Mouse (Mus musculus) forebrain, embryonic 12.5 days (tissue): ENCODE results near the gene Fam163a. TPM values are rescaled to one million over a fixed set of nuclear protein-coding genes. Genes with fewer than 3 reads are reported as not detected.

Source experiments
- ATAC-seq: fragments of 200-750 bp; cut with Nextera tagmentation; 2 replicates; pipeline ENCODE4 v1.8.0; 2017; ENCODE audit warnings: moderate TSS enrichment; ENCODE audit not compliant: low FRiP score
- H3K27ac ChIP-seq: fragments of 300-500 bp; sonication (generic); 2 replicates; pipeline ENCODE4 v1.5.1; 2016; ENCODE audit warnings: mild to moderate bottlenecking
- H3K27me3 ChIP-seq: fragments of 300-500 bp; sonication (generic); 2 replicates; pipeline ENCODE4 v1.6.1; 2016; ENCODE audit warnings: mild to moderate bottlenecking
- H3K36me3 ChIP-seq: fragments of 300-500 bp; sonication (generic); replicated peaks from 2 replicates; pipeline ENCODE4 v1.6.1; 2016; ENCODE audit warnings: mild to moderate bottlenecking
- H3K4me1 ChIP-seq: fragments of 300-500 bp; sonication (generic); 2 replicates; pipeline ENCODE4 v1.6.1; 2016
- H3K4me2 ChIP-seq: fragments of 300-500 bp; sonication (generic); 2 replicates; pipeline ENCODE4 v1.6.1; 2016; ENCODE audit warnings: mild to moderate bottlenecking, moderate library complexity
- H3K4me3 ChIP-seq: fragments of 300-500 bp; sonication (generic); replicated peaks from 2 replicates; pipeline ENCODE4 v1.5.1; 2016; ENCODE audit warnings: mild to moderate bottlenecking
- H3K9ac ChIP-seq: fragments of 300-500 bp; sonication (generic); 2 replicates; pipeline ENCODE4 v1.6.1; 2016; ENCODE audit warnings: mild to moderate bottlenecking
- H3K9me3 ChIP-seq: fragments of 300-500 bp; sonication (generic); 2 replicates; pipeline ENCODE4 v1.6.1; 2016
- WGBS: fragments of 180-500 bp; shearing (Covaris S2); methylation state at CpG from one replicate; pipeline ENCODE4 v1.1.7; 2016; 5-methylcytosine and 5-hydroxymethylcytosine counted together
- polyA plus RNA-seq: library from polyadenylated mRNA; unstranded; fragments of >200 nt; fragmentation: Nextera tagmentation; extraction: Ambion mirVana; gene quantifications from 2 replicates; pipeline ENCODE4 v1.2.1, GENCODE M21; 2016

Gene Fam163a
- polyA plus RNA-seq, 1 experiment from 2014 or later = 2.7 TPM

- Histone ChIP-seq H3K4me3 (peak within 1 kb of the TSS; percentile 80), H3K9me3 (no peaks in the 10 kb centered on the region), H3K27me3 (no peaks in the 10 kb centered on the region), H3K27ac (peak within 1 kb of the TSS; percentile 100), H3K9ac (peak within 1 kb of the TSS; percentile 77), H3K36me3 (peaks cover 27% of the 10 kb centered on the region), H3K4me2 (peak within 1 kb of the TSS; percentile 54), H3K4me1 (peaks cover 14% of the 10 kb centered on the region)
- under 1% methylated on average over 59 of the region's 59 CpGs for WGBS
- ATAC-seq = peak; percentile 94
Measured at GRCm38 (mm10) chr1:156035930-156036737, 168.7 kb downstream of the Fam163a start, which contains the start of gene Tor1aip1. Gene Tor1aip1 (minus strand): TSS chr1:156036480.

DNA sequence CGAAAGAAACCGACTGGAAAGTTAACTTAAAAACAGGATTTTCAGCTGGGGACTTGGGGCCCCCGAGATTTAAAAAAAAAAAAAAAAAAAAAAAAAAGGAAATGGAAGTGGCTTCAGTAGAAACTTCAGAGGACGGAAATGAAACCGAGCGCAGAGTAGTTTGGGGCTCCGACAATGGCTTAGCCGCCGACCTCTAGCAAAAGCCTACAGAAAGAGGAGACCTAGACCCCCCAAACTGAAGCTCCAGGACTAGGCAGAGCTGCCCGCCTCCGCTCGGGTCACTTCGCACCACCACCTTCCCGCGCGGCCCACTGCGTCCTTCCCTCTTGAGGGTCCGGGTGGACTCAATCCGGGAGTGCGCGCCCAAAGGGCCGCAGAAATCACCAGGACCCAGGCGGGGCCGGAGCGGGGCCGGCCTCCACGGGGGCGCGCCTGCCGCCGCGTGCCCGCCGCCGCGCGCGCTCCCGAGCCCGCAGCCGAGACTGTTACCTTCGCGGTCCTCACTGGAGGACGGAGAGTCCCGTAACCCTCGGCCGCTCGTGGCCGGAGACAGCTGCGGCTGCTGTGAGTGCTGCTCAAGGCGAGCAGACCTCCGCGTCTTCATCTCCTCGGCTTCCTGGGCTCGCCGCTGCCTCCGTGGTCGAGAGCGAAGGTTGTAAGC, 169.4 kb downstream of the Fam163a start, which contains the start of gene Tor1aip2:
Gene Tor1aip2 (plus strand): TSS at position 135 of the 661 bp plus-strand sequence.
- Histone ChIP-seq H3K36me3 (peaks cover 34% of the 10 kb centered on the region), H3K4me2 (peak within 1 kb of the TSS; percentile 54), H3K27ac (peak within 1 kb of the TSS; percentile 100), H3K9ac (peak within 1 kb of the TSS; percentile 77), H3K4me1 (peaks cover 14% of the 10 kb centered on the region), H3K9me3 (no peaks in the 10 kb centered on the region), H3K4me3 (peak within 1 kb of the TSS; percentile 80), H3K27me3 (no peaks in the 10 kb centered on the region)
- peak; percentile 85 for ATAC-seq
- under 1% methylated on average over 56 of the region's 59 CpGs for WGBS

GRCm38 (mm10) chr1:156034661-156035060, 170.2 kb downstream of the Fam163a start:
- peak overlapping the region; percentile 80 for H3K4me3 ChIP-seq
- H3K9ac ChIP-seq = peak overlapping the region; percentile 77
- ATAC-seq = no peak
- H3K4me1 ChIP-seq = peaks cover 14% of the 10 kb centered on the region
- H3K27ac ChIP-seq = no peak overlapping the region
- 38% methylated on average over 1 of the region's 1 CpGs for WGBS
- no peaks in the 10 kb centered on the region for H3K9me3 ChIP-seq
- H3K27me3 ChIP-seq = no peaks in the 10 kb centered on the region
- H3K36me3 ChIP-seq = peaks cover 41% of the 10 kb centered on the region
- H3K4me2 ChIP-seq = peak overlapping the region; percentile 54

- ATAC-seq = no peak
- Histone ChIP-seq H3K4me1 (peaks cover 14% of the 10 kb centered on the region), H3K4me3 (no peak overlapping the region), H3K9ac (no peak overlapping the region), H3K4me2 (no peak overlapping the region), H3K27me3 (no peaks in the 10 kb centered on the region), H3K36me3 (peaks cover 48% of the 10 kb centered on the region), H3K27ac (no peak overlapping the region), H3K9me3 (no peaks in the 10 kb centered on the region)
- WGBS = 97% methylated on average over 7 of the region's 7 CpGs
Measured at GRCm38 (mm10) chr1:156033921-156034320, 170.9 kb downstream of the Fam163a start.

GRCm38 (mm10) chr1:156028340-156028975, 176.4 kb downstream of the Fam163a start:
- H3K4me1 ChIP-seq = no peaks in the 10 kb centered on the region
- no peak overlapping the region for H3K4me3 ChIP-seq
- no peaks in the 10 kb centered on the region for H3K27me3 ChIP-seq
- no peak overlapping the region for H3K4me2 ChIP-seq
- 96% methylated on average over 4 of the region's 4 CpGs for WGBS
- no peak overlapping the region for H3K9ac ChIP-seq
- H3K36me3 ChIP-seq = peaks cover 67% of the 10 kb centered on the region
- no peak for ATAC-seq
- H3K27ac ChIP-seq = no peak overlapping the region
- no peaks in the 10 kb centered on the region for H3K9me3 ChIP-seq

- Histone ChIP-seq H3K27me3 (no peaks in the 10 kb centered on the region), H3K9me3 (no peaks in the 10 kb centered on the region), H3K4me1 (no peaks in the 10 kb centered on the region), H3K36me3 (peaks cover 60% of the 10 kb centered on the region), H3K4me2 (no peak overlapping the region), H3K4me3 (no peak overlapping the region), H3K9ac (no peak overlapping the region), H3K27ac (no peak overlapping the region)
- 94% methylated on average over 3 of the region's 3 CpGs for WGBS
- ATAC-seq = no peak
Measured at GRCm38 (mm10) chr1:156027849-156028248, 177.0 kb downstream of the Fam163a start.

Other genes with a start within 250 kb of the Fam163a start
- 12.5 and 13.5 TPM in 2 replicates for gene Cep350, start 231.8 kb downstream of the Fam163a start, polyA plus RNA-seq
- 89.3 and 91.0 TPM in 2 replicates for gene Tor1aip2, start 169.6 kb downstream of the Fam163a start, polyA plus RNA-seq
- gene Tor1aip1, start 168.5 kb downstream of the Fam163a start, polyA plus RNA-seq = 37.9 and 40.6 TPM in 2 replicates
- gene Tdrd5, start 98.6 kb upstream of the Fam163a start, polyA plus RNA-seq = 0.14 and 1.0 TPM in 2 replicates
- gene Nphs2, start 105.7 kb upstream of the Fam163a start, polyA plus RNA-seq = 0.08 and 0.23 TPM in 2 replicates
- gene Gm2000, start 161.0 kb upstream of the Fam163a start, polyA plus RNA-seq = 688 and 695 TPM in 2 replicates
- gene Axdnd1, start 216.1 kb upstream of the Fam163a start, polyA plus RNA-seq = 0.19 TPM in 1 of 2 replicates, not detected in the other